Mouse (Mus musculus): ENCODE data around the gene Apol9b. TPM values are rescaled to one million over a fixed set of nuclear protein-coding genes. Genes with fewer than 3 reads are reported as not detected.

The Apol9b gene
- total and polyA plus RNA-seq, 3 experiments = not detected

- H3K27ac ChIP-seq (ENCODE audit: control insufficient read depth, low read depth, low read length) = no peak overlapping the region
- no peak for TF ChIP-seq ZNF384 (IDR thresholded peaks at IDR 0.05; ENCODE audit: low read depth, low read length)
- no peak for TF ChIP-seq MEF2A (IDR thresholded peaks at IDR 0.05; ENCODE audit: extremely low read depth, insufficient replicate concordance, low read depth, low read length, poor library complexity, severe bottlenecking)
- no peak for TF ChIP-seq BHLHE40 (IDR thresholded peaks at IDR 0.05; ENCODE audit: borderline replicate concordance, low read depth, low read length)
- TF ChIP-seq ZKSCAN1 (IDR thresholded peaks at IDR 0.05; ENCODE audit: low read depth, low read length) = no peak
- no peak for TF ChIP-seq TAL1 (IDR thresholded peaks at IDR 0.05; ENCODE audit: low read length)
- no peak for TF ChIP-seq USF2 (IDR thresholded peaks at IDR 0.05; ENCODE audit: borderline replicate concordance in 1 of 2, insufficient read depth in 1 of 2, low read depth in 1 of 2, low read length in 2 of 2)
- TF ChIP-seq NRF1 (IDR thresholded peaks at IDR 0.05; ENCODE audit: insufficient read depth, low read depth, low read length, poor library complexity, severe bottlenecking) = no peak
- TF ChIP-seq CHD1 (IDR thresholded peaks at IDR 0.05; ENCODE audit: low read depth, low read length) = no peak
- TF ChIP-seq TBP (IDR thresholded peaks at IDR 0.05; ENCODE audit: low read depth, low read length) = no peak
- TF ChIP-seq RCOR1 (IDR thresholded peaks at IDR 0.05; ENCODE audit: low read depth, low read length) = no peak
- no peak for TF ChIP-seq ZC3H11A (IDR thresholded peaks at IDR 0.05; ENCODE audit: low read depth, low read length)
- no peak for TF ChIP-seq ELF1 (IDR thresholded peaks at IDR 0.05; ENCODE audit: low read depth, low read length)
- no peak for TF ChIP-seq USF1 (IDR thresholded peaks at IDR 0.05; ENCODE audit: low read depth, low read length)
- H3K79me2 ChIP-seq (ENCODE audit: control insufficient read depth, insufficient read depth, low read length, poor library complexity) = no peaks in the 10 kb centered on the region
- H3K4me1 ChIP-seq (ENCODE audit: control insufficient read depth in 1 of 2, insufficient read depth in 2 of 2, low read length in 2 of 2) = peaks cover 0 to 6% of the 10 kb centered on the region in 2 experiments; a peak in 1 of 4 replicates
- H3K9ac ChIP-seq (ENCODE audit: control insufficient read depth, low read depth, low read length, poor library complexity, severe bottlenecking) = no peak overlapping the region
- no peak for DNase-seq (ENCODE audit: low read depth, low spot score)
- H3K27me3 ChIP-seq (ENCODE audit: control insufficient read depth in 1 of 2, insufficient read depth in 2 of 2, low read length in 2 of 2) = no peaks in the 10 kb centered on the region
- H3K9me3 ChIP-seq (replicated peaks; ENCODE audit: insufficient read depth, low read length) = no peaks in the 10 kb centered on the region
- H3K4me3 ChIP-seq (ENCODE audit: control insufficient read depth in 1 of 2, insufficient read depth in 1 of 2, low read depth in 2 of 2, low read length in 2 of 2) = no peak overlapping the region
- H3K36me3 ChIP-seq (ENCODE audit: control insufficient read depth in 1 of 2, insufficient read depth in 2 of 2, low read length in 2 of 2) = no peaks in the 10 kb centered on the region
Observed at GRCm38 (mm10) chr15:77755132-77755531, 26.3 kb downstream of the Apol9b start.

- no peaks in the 10 kb centered on the region for H3K27me3 ChIP-seq (ENCODE audit: control insufficient read depth in 1 of 2, insufficient read depth in 2 of 2, low read length in 2 of 2)
- no peak for DNase-seq (ENCODE audit: low read depth, low spot score)
- H3K36me3 ChIP-seq (ENCODE audit: control insufficient read depth in 1 of 2, insufficient read depth in 2 of 2, low read length in 2 of 2) = no peaks in the 10 kb centered on the region; a peak in 1 of 4 replicates
- no peaks in the 10 kb centered on the region for H3K9me3 ChIP-seq (replicated peaks; ENCODE audit: insufficient read depth, low read length)
- H3K27ac ChIP-seq (ENCODE audit: control insufficient read depth, low read depth, low read length) = no peak overlapping the region
- H3K4me3 ChIP-seq (ENCODE audit: control insufficient read depth in 1 of 2, insufficient read depth in 1 of 2, low read depth in 2 of 2, low read length in 2 of 2) = no peak overlapping the region
- H3K9ac ChIP-seq (ENCODE audit: control insufficient read depth, low read depth, low read length, poor library complexity, severe bottlenecking) = no peak overlapping the region
- TF ChIP-seq MYB (IDR thresholded peaks at IDR 0.05; ENCODE audit: low read depth, low read length) (no peak), NELFE (IDR thresholded peaks at IDR 0.05; ENCODE audit: low read depth, low read length) (no peak), E2F4 (IDR thresholded peaks at IDR 0.05; ENCODE audit: borderline replicate concordance, low read depth, low read length) (no peak), TCF12 (IDR thresholded peaks at IDR 0.05; ENCODE audit: low read depth, low read length) (no peak), USF1 (IDR thresholded peaks at IDR 0.05; ENCODE audit: low read depth, low read length) (no peak), KAT2A (conservative IDR thresholded peaks at IDR 0.05; ENCODE audit: low read depth, low read length) (no peak), ZC3H11A (IDR thresholded peaks at IDR 0.05; ENCODE audit: low read depth, low read length) (no peak), CHD1 (IDR thresholded peaks at IDR 0.05; ENCODE audit: low read depth, low read length) (no peak), NRF1 (IDR thresholded peaks at IDR 0.05; ENCODE audit: insufficient read depth, low read depth, low read length, poor library complexity, severe bottlenecking) (no peak), ZNF384 (IDR thresholded peaks at IDR 0.05; ENCODE audit: low read depth, low read length) (no peak), ELF1 (IDR thresholded peaks at IDR 0.05; ENCODE audit: low read depth, low read length) (no peak)
- H3K79me2 ChIP-seq (ENCODE audit: control insufficient read depth, insufficient read depth, low read length, poor library complexity) = no peaks in the 10 kb centered on the region
- H3K4me1 ChIP-seq (ENCODE audit: control insufficient read depth in 1 of 2, insufficient read depth in 2 of 2, low read length in 2 of 2) = peaks cover 0 to 6% of the 10 kb centered on the region in 2 experiments; a peak in 1 of 4 replicates
Observed at GRCm38 (mm10) chr15:77756081-77756480, 27.2 kb downstream of the Apol9b start.

All from MEL (cell line).